Mouse (Mus musculus): ENCODE results near the gene Pask. TPM values are rescaled to one million over a fixed set of nuclear protein-coding genes. Genes with fewer than 3 reads are reported as not detected.

The Pask gene
- polyA plus RNA-seq, 1 experiment from 2014 or later, result 12.4 TPM

DNA sequence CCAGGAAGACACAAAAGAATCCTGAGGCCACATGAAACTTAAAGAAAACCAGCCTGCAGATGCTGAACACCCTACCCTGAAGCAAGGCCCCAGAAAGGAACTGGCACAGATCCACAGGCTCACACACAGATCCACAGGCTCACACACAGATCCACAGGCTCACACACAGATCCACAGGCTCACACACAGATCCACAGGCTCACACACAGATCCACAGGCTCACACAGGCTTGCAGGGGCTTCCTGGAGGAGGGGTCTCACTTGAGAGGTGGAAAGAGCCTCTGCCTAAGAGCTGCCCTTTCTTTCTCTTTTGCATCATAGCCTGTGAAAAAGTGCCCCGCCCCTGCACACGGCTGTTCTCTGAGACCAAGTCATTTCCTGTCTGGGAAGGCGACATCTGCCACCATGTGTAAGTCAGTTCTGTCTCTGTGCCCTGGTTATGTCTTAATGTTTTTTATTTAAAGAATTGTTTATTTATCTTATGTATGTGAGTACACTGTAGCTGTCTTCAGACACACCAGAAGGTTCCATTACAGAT, 53.5 kb downstream of the Pask start:
- ATAC-seq (ENCODE audit: insufficient number of reproducible peaks, low FRiP score, low TSS enrichment, low read depth), result no peak
- peaks cover 21% of the 10 kb centered on the region for H3K36me3 ChIP-seq
- no peaks in the 10 kb centered on the region for H3K4me1 ChIP-seq
- H3K27me3 ChIP-seq, result no peaks in the 10 kb centered on the region
- H3K9me3 ChIP-seq (replicated peaks), result no peaks in the 10 kb centered on the region
- no peak overlapping the region for H3K27ac ChIP-seq (replicated peaks)
- WGBS, result 46% methylated on average over 3 of the region's 3 CpGs
- H3K4me3 ChIP-seq (replicated peaks), result no peak overlapping the region
- H3K4me2 ChIP-seq (replicated peaks), result no peak overlapping the region
- no peak overlapping the region for H3K9ac ChIP-seq

DNA sequence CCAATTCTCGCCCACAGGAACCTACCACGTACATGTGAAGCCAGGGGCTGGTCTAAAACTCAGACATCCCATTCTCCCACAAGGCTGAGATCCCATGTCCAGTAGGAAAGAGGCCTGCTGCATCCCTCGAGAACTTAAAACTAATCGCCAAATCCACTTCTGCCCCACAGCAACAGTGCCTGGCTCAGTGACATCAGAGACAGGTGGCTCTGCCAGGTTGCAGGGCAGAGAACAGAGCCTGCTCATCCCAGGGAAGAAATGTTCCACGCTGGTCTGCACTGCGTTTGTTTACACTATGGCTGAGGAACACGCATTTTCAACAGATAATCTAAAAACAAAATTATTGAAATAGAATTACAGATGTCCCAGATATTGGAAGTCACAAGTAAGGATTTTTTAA, 66.2 kb downstream of the Pask start:
- H3K27ac ChIP-seq (replicated peaks), result no peak overlapping the region
- H3K4me1 ChIP-seq, result no peaks in the 10 kb centered on the region
- ATAC-seq (ENCODE audit: insufficient number of reproducible peaks, low FRiP score, low TSS enrichment, low read depth), result no peak
- H3K9ac ChIP-seq, result no peak overlapping the region
- H3K9me3 ChIP-seq (replicated peaks), result no peaks in the 10 kb centered on the region
- H3K4me3 ChIP-seq (replicated peaks), result no peak overlapping the region
- H3K36me3 ChIP-seq, result 0 out of 2 replicates have a peak, but pooled peaks cover 10% of the 10 kb centered on the region
- no peaks in the 10 kb centered on the region for H3K27me3 ChIP-seq
- WGBS, result 66% methylated on average over 7 of the region's 7 CpGs
- no peak overlapping the region for H3K4me2 ChIP-seq (replicated peaks)

DNA sequence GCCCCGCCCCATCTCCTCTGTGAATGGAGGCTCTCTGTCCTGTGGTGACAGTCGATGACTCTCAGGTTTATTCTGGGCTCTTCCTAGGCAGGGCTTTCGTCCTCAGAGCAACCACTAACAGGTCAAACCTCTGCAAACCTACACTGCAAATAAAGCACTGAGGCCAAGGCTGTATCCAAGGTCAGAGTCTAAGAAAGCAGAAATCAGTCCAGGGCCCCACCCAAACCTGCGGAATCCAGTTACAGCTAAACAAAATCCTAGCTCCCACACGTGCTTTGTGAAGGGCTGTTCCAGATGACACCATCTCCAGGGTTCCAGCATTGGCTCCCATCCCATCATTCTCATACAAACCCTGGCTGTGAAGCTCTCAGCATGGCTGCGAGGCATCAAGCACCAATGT, 67.7 kb downstream of the Pask start:
- Histone ChIP-seq H3K27me3 (no peaks in the 10 kb centered on the region), H3K9me3 (replicated peaks) (no peaks in the 10 kb centered on the region), H3K4me2 (replicated peaks) (no peak overlapping the region), H3K9ac (no peak overlapping the region), H3K4me1 (no peaks in the 10 kb centered on the region), H3K27ac (replicated peaks) (no peak overlapping the region), H3K36me3 (0 out of 2 replicates have a peak, but pooled peaks cover 10% of the 10 kb centered on the region), H3K4me3 (replicated peaks) (no peak overlapping the region)
- 76% methylated on average over 6 of the region's 6 CpGs for WGBS
- no peak for ATAC-seq (ENCODE audit: insufficient number of reproducible peaks, low FRiP score, low TSS enrichment, low read depth)

DNA sequence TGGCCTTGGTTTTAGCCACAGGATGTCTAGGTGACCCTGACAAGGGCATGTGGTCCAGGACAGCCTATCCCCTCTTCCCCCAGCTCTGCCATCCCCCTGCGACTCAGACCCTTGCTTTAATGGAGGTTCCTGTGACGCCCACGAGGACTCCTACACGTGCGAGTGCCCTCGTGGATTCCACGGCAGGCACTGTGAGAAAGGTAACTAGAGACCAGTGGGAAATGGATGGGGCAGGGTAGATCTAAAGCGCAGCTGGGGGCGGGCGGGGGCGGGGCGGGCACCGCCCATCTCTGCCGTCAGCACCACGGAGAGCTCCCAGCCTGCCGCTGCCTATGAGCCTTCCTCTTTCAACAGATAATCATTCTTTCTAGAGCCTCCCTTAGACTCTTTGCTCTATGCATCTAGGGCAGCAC, 70.9 kb downstream of the Pask start:
- H3K36me3 ChIP-seq, result 0 out of 2 replicates have a peak, but pooled peaks cover 10% of the 10 kb centered on the region
- no peaks in the 10 kb centered on the region for H3K9me3 ChIP-seq (replicated peaks)
- 3% methylated on average over 16 of the region's 16 CpGs for WGBS
- H3K4me3 ChIP-seq (replicated peaks), result no peak overlapping the region
- H3K4me2 ChIP-seq (replicated peaks), result no peak overlapping the region
- H3K27ac ChIP-seq (replicated peaks), result no peak overlapping the region
- H3K9ac ChIP-seq, result no peak overlapping the region
- no peaks in the 10 kb centered on the region for H3K27me3 ChIP-seq
- no peaks in the 10 kb centered on the region for H3K4me1 ChIP-seq
- no peak for ATAC-seq (ENCODE audit: insufficient number of reproducible peaks, low FRiP score, low TSS enrichment, low read depth)

DNA sequence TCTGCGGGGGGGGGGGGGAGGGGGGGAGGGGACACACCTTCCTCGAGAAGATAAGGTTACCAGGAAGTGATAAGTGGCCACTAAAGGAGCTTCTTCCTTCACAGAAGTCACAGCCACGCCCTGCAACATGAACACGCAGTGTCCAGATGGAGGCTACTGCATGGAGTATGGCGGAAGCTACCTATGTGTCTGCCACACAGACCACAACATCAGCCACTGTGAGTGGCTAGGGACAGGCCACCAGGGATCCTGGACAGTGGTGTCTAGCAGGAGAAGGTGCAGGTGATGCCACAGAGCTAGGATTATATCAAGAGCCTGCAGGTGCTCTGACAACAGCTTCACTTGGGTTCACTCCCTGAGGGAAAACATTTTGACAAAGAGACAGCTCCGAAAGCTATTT, 71.5 kb downstream of the Pask start:
- 68% methylated on average over 5 of the region's 6 CpGs for WGBS
- no peak for ATAC-seq (ENCODE audit: insufficient number of reproducible peaks, low FRiP score, low TSS enrichment, low read depth)
- Histone ChIP-seq H3K4me3 (replicated peaks) (no peak overlapping the region), H3K4me1 (no peaks in the 10 kb centered on the region), H3K36me3 (0 out of 2 replicates have a peak, but pooled peaks cover 10% of the 10 kb centered on the region), H3K4me2 (replicated peaks) (no peak overlapping the region), H3K9ac (no peak overlapping the region), H3K27me3 (no peaks in the 10 kb centered on the region), H3K9me3 (replicated peaks) (no peaks in the 10 kb centered on the region), H3K27ac (replicated peaks) (no peak overlapping the region)

DNA sequence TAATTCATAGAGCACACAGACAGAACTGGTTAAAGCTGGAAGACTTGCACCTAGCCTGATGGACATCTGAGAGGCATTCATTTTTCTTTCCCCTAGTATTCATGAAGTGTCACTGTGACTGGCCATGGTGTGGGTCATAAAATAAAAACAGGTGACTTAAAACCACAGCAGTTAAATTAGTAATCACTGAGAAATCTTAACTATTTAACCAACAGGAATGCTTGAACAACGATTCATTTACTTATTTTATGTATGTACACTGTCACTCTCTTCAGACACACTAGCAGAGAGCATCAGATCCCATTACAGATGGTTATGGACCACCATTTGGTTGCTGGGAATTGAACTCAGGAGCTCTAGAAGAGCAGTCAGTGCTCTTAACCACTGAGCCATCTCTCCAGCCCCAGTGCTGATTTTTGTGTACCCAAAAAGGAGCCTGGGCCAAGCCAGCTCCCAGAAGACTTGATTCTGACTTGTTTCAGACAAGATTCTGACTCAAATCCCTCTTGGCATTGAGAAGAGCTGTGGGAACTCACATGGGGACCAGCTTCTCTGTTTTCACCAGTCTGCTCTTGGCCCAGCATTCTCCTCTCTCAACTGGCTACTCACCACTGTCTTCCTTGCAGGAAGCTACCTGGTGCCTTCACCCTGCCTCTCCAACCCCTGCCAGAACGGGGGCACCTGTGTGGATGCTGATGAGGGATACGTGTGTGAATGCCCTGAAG, 72.6 kb downstream of the Pask start:
- WGBS, result 55% methylated on average over 3 of the region's 3 CpGs
- no peak overlapping the region for H3K4me3 ChIP-seq (replicated peaks)

DNA sequence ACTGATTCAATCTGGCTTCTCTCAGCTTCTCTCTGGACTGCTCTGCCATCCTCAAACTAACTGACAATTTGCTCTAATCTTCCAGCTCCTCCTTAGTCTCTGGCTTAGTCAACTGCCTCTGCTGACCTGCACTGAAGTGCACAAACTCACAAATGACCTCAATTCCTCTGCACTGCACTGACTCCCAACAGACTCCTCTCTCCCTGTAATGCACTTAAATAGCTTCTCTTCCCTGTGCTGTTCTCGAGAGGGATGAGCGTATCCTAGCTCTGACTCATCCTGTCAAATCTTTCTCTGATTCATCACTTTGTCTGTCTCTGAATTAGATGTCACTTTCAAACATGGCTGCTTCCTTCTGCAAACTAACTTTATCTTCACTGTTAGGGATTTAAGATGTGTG, 75.0 kb downstream of the Pask start:
- 85% methylated on average over 2 of the region's 2 CpGs for WGBS
- Histone ChIP-seq H3K4me2 (replicated peaks) (no peak overlapping the region), H3K9ac (no peak overlapping the region), H3K27ac (replicated peaks) (no peak overlapping the region), H3K4me1 (no peaks in the 10 kb centered on the region), H3K4me3 (replicated peaks) (no peak overlapping the region), H3K27me3 (no peaks in the 10 kb centered on the region), H3K36me3 (no peaks in the 10 kb centered on the region), H3K9me3 (replicated peaks) (no peaks in the 10 kb centered on the region)
- ATAC-seq (ENCODE audit: insufficient number of reproducible peaks, low FRiP score, low TSS enrichment, low read depth), result no peak

More for the DNA sequence above, 72.6 kb downstream of the Pask start:
- H3K4me2 ChIP-seq (replicated peaks), result no peak overlapping the region
- no peaks in the 10 kb centered on the region for H3K27me3 ChIP-seq
- H3K27ac ChIP-seq (replicated peaks), result no peak overlapping the region
- no peaks in the 10 kb centered on the region for H3K9me3 ChIP-seq (replicated peaks)
- no peaks in the 10 kb centered on the region for H3K4me1 ChIP-seq
- no peak overlapping the region for H3K9ac ChIP-seq
- H3K36me3 ChIP-seq, result 0 out of 2 replicates have a peak, but pooled peaks cover 6% of the 10 kb centered on the region
- no peak for ATAC-seq (ENCODE audit: insufficient number of reproducible peaks, low FRiP score, low TSS enrichment, low read depth)

DNA sequence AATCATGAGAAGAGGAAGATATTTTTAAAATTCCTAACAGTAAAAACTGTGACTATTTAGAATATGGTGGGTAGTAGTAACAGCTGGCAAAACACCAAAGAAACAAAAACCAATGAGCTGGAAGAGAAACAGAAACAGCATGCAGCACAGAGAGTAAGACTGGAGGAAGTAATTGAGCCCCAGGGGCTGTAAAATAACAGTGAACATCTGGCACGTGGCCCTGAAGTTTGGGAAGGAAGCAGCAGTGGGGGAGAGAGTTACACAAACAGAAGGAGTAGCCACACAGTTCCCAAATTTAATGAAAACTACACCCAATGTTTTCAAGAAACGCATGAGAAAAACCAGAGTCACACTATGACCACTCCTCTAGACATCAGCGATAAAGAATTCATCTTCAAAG, 76.1 kb downstream of the Pask start:
- WGBS, result 33% methylated on average over 3 of the region's 3 CpGs
- no peak overlapping the region for H3K27ac ChIP-seq (replicated peaks)
- no peaks in the 10 kb centered on the region for H3K27me3 ChIP-seq
- no peaks in the 10 kb centered on the region for H3K9me3 ChIP-seq (replicated peaks)
- no peaks in the 10 kb centered on the region for H3K36me3 ChIP-seq
- no peak overlapping the region for H3K9ac ChIP-seq
- no peak for ATAC-seq (ENCODE audit: insufficient number of reproducible peaks, low FRiP score, low TSS enrichment, low read depth)
- H3K4me3 ChIP-seq (replicated peaks), result no peak overlapping the region
- H3K4me2 ChIP-seq (replicated peaks), result no peak overlapping the region
- H3K4me1 ChIP-seq, result no peaks in the 10 kb centered on the region

Small RNA genes lying within 50 kb of the gene (microRNA-seq; reads per million reads assigned to microRNA genes)
- gene Mir6345 (ENCODE audit: borderline number of aligned reads) (not detected), gene Mir6901 (ENCODE audit: borderline number of aligned reads) (not detected), gene Mir6902 (ENCODE audit: borderline number of aligned reads) (not detected)

Other genes starting within 250 kb of the Pask start
- 26.8 and 32.7 TPM in 2 replicates for gene Kif1a, start 241.5 kb downstream of the Pask start, polyA plus RNA-seq (2015; fragmentation: Nextera tagmentation; extraction: Ambion mirVana)
- gene Agxt, start 208.2 kb downstream of the Pask start, polyA plus RNA-seq (2015; fragmentation: Nextera tagmentation; extraction: Ambion mirVana), result 0.11 TPM in 1 of 2 replicates, not detected in the other
- gene 2310007B03Rik, start 182.5 kb downstream of the Pask start, polyA plus RNA-seq (2015; fragmentation: Nextera tagmentation; extraction: Ambion mirVana), result 18.3 and 21.8 TPM in 2 replicates
- gene Crocc2, start 174.8 kb downstream of the Pask start, polyA plus RNA-seq (2015; fragmentation: Nextera tagmentation; extraction: Ambion mirVana), result 2.8 and 5.8 TPM in 2 replicates
- gene Sned1, start 107.6 kb downstream of the Pask start, polyA plus RNA-seq (2015; fragmentation: Nextera tagmentation; extraction: Ambion mirVana), result 14.4 and 16.0 TPM in 2 replicates
- gene Mterf4, start 37.6 kb downstream of the Pask start, polyA plus RNA-seq (2015; fragmentation: Nextera tagmentation; extraction: Ambion mirVana), result 33.1 and 33.3 TPM in 2 replicates
- 48.9 and 50.2 TPM in 2 replicates for gene Ppp1r7, start 628 bp downstream of the Pask start, polyA plus RNA-seq (2015; fragmentation: Nextera tagmentation; extraction: Ambion mirVana)
- 2.8 and 3.7 TPM in 2 replicates for gene Ano7, start 30.4 kb upstream of the Pask start, polyA plus RNA-seq (2015; fragmentation: Nextera tagmentation; extraction: Ambion mirVana)
- gene Hdlbp, start 135.3 kb upstream of the Pask start, polyA plus RNA-seq (2015; fragmentation: Nextera tagmentation; extraction: Ambion mirVana), result 186 and 188 TPM in 2 replicates
- gene Farp2, start 168.6 kb upstream of the Pask start, polyA plus RNA-seq (2015; fragmentation: Nextera tagmentation; extraction: Ambion mirVana), result 10.9 and 11.3 TPM in 2 replicates

Data from embryonic facial prominence, embryonic 15.5 days (tissue).